ENCODE assay signal across 25 mouse cellular contexts in genomic region chr7:46723354-46723753, GRCm38 (mm10). TPM values are rescaled to one million over a fixed set of nuclear protein-coding genes. Genes with fewer than 3 reads are reported as not detected.
"Had no signal": no experiment of that assay in that cellular context is flagged by ENCODE, and none has a peak within 500 bp of the region (broad histone marks: within the 10 kb centered on the region; RNA-seq: fewer than 3 reads in every experiment).

No protein-coding gene starts in this region.

- ATAC-seq: liver, postnatal 0 days; lung, postnatal 0 days; midbrain, embryonic 16.5 days had no signal

- H3K4me2 ChIP-seq: lung, embryonic 15.5 days; midbrain, embryonic 12.5 days; neural tube, embryonic 13.5 days; neural tube, embryonic 15.5 days had no signal

- H3K27me3 ChIP-seq: neural tube, embryonic 15.5 days had no signal

- H3K9ac ChIP-seq: liver, postnatal 0 days; lung, embryonic 15.5 days; midbrain, embryonic 12.5 days; neural tube, embryonic 13.5 days; neural tube, embryonic 15.5 days had no signal

- H3K4me1 ChIP-seq: midbrain, embryonic 10.5 days; midbrain, embryonic 12.5 days; neural tube, embryonic 13.5 days; neural tube, embryonic 15.5 days had no signal

- DNase-seq: liver, postnatal 0 days; lung, adult 2 months; lung, postnatal 14 days; lung, postnatal 36 days; midbrain, embryonic 14.5 days; retina, postnatal 1 day; right cerebral cortex, adult 18-20 months; right cerebral cortex, postnatal 25 days; right cerebral cortex, postnatal 4 days; thymus, adult 18-20 months; thymus, postnatal 14 days; thymus, postnatal 36 days had no signal

- H3K9me3 ChIP-seq: lung, embryonic 15.5 days; midbrain, embryonic 10.5 days; midbrain, embryonic 12.5 days; neural tube, embryonic 13.5 days; neural tube, embryonic 15.5 days had no signal

- H3K27ac ChIP-seq: lung, embryonic 15.5 days; macrophage; midbrain, embryonic 10.5 days; midbrain, embryonic 12.5 days; neural tube, embryonic 13.5 days; neural tube, embryonic 15.5 days had no signal

- H3K4me3 ChIP-seq: lung, embryonic 15.5 days; midbrain, embryonic 10.5 days; midbrain, embryonic 12.5 days; myocyte; neural tube, embryonic 13.5 days; neural tube, embryonic 15.5 days had no signal

- H3K36me3 ChIP-seq: lung, embryonic 15.5 days; midbrain, embryonic 10.5 days; midbrain, embryonic 12.5 days; neural tube, embryonic 13.5 days; neural tube, embryonic 15.5 days had no signal

RNA-seq across cellular contexts. Expression of gene Saa3, which starts 7.9 kb away (rescaled TPM):
- polyA plus RNA-seq: midbrain, embryonic 10.5 days; midbrain, embryonic 14.5 days; neural tube, embryonic 11.5 days; stomach, embryonic 14.5 days had no signal

RNA-seq across cellular contexts. Expression of gene Saa4, which starts 9.0 kb away (rescaled TPM):
- polyA plus RNA-seq: lung, embryonic 15.5 days; lung, postnatal 0 days; macrophage; midbrain, embryonic 10.5 days; midbrain, embryonic 12.5 days; midbrain, embryonic 14.5 days; midbrain, embryonic 16.5 days; myocyte; neural tube, embryonic 11.5 days; neural tube, embryonic 13.5 days; neural tube, embryonic 15.5 days; spleen, adult 2 months; stomach, embryonic 14.5 days had no signal

RNA-seq across cellular contexts. Expression of gene Saa1, which starts 19.4 kb away (rescaled TPM):
- polyA plus RNA-seq: lung, adult 2 months; macrophage; midbrain, embryonic 12.5 days; midbrain, embryonic 14.5 days; myocyte; spleen, adult 2 months had no signal

RNA-seq across cellular contexts. Expression of gene Saa2, which starts 28.2 kb away (rescaled TPM):
- polyA plus RNA-seq: lung, adult 2 months; lung, embryonic 15.5 days; lung, postnatal 0 days; macrophage; midbrain, embryonic 12.5 days; midbrain, embryonic 14.5 days; midbrain, embryonic 16.5 days; myocyte; neural tube, embryonic 13.5 days; neural tube, embryonic 15.5 days; spleen, adult 2 months; stomach, embryonic 14.5 days; stomach, embryonic 16.5 days had no signal
